ENCODE assay signal across 26 mouse cellular contexts in genomic region chr1:151156129-151156528, GRCm38 (mm10). TPM values are rescaled to one million over a fixed set of nuclear protein-coding genes. Genes with fewer than 3 reads are reported as not detected.
A peak's percentile ranks its signal among the peaks of the same experiment; 100 is the strongest.
DNase-seq lines count a peak whose midpoint lies in the region; ATAC-seq and TF ChIP-seq lines count a peak whose summit lies in the region.
"Had no signal": no experiment of that assay in that cellular context is flagged by ENCODE, and none has a peak within 500 bp of the region (broad histone marks: within the 10 kb centered on the region; RNA-seq: fewer than 3 reads in every experiment).

No protein-coding gene starts in this region.

- H3K36me3 ChIP-seq in heart, adult 2 months (ENCODE audit: control insufficient read depth, insufficient read depth, low read length): no peaks in the 10 kb centered on the region; the same call in 1 of the 2 replicates
- H3K36me3 ChIP-seq in heart, embryonic 16.5 days (ENCODE audit: control insufficient read depth, insufficient read depth): no peaks in the 10 kb centered on the region
- H3K36me3 ChIP-seq: embryonic facial prominence, embryonic 15.5 days; forebrain, embryonic 10.5 days; heart, embryonic 10.5 days; hindbrain, embryonic 13.5 days had no signal

- WGBS in heart, adult 2 months: 81% methylated on average over 3 of the region's 3 CpGs
- WGBS in heart, embryonic 16.5 days: 86% methylated on average over 3 of the region's 3 CpGs

- ATAC-seq in heart, embryonic 16.5 days (replicated peaks; ENCODE audit: extremely low read depth, insufficient read depth, low FRiP score): no peak
- ATAC-seq in common myeloid progenitor, adult 5-6 weeks (replicated peaks; ENCODE audit: low read depth, poor library complexity, severe bottlenecking): 0 out of 2 replicates have a peak, but pooled peaks have one; percentile 32
- ATAC-seq in megakaryocyte-erythroid progenitor cell, adult 5-6 weeks (replicated peaks; ENCODE audit: low FRiP score, low TSS enrichment, poor library complexity, severe bottlenecking): no peak
- ATAC-seq: forebrain, embryonic 14.5 days; hindbrain, postnatal 0 days had no signal

- no peaks in the 10 kb centered on the region for H3K79me2 ChIP-seq in heart, adult 2 months (replicated peaks; ENCODE audit: control insufficient read depth, insufficient read depth, low read length)

- no peak overlapping the region for H3K4me3 ChIP-seq in heart, adult 2 months
- H3K4me3 ChIP-seq in heart, embryonic 16.5 days (ENCODE audit: low read length): no peak overlapping the region
- H3K4me3 ChIP-seq: embryonic facial prominence, embryonic 15.5 days; erythroblast, embryonic 14.5 days; forebrain, embryonic 10.5 days; gastrocnemius, adult 2 months; heart, embryonic 10.5 days; hindbrain, embryonic 13.5 days had no signal

- no peak for TF ChIP-seq CTCF in heart, adult 2 months (IDR thresholded peaks at IDR 0.05)

- no peaks in the 10 kb centered on the region; the same call in 1 of the 2 replicates for H3K4me1 ChIP-seq in heart, adult 2 months (ENCODE audit: control insufficient read depth, insufficient read depth, low read length)
- peaks cover 21% of the 10 kb centered on the region for H3K4me1 ChIP-seq in heart, embryonic 16.5 days (ENCODE audit: control insufficient read depth, insufficient read depth, low read length)

- no peak for DNase-seq in heart, adult 2 months
- no peak for DNase-seq in heart, postnatal 14 days
- DNase-seq in heart, adult 8-10 months (ENCODE audit: low spot score): no peak
- peak; percentile 48 for DNase-seq in 416B (ENCODE audit: low read depth)
- DNase-seq: adrenal gland, adult 8-10 months; adrenal gland, postnatal 36 days; cerebellum, adult 2 months; cerebellum, postnatal 10 days; embryo, embryonic 11 days; gastrocnemius, adult 2 months; gastrocnemius, postnatal 25 days; kidney, adult 11 months had no signal

- intact Hi-C loops in heart, adult 2 months (cut with DNase I): no loop called here
- intact Hi-C loops in heart, postnatal 14 days (cut with DNase I): no loop called here

- no peak overlapping the region for H3K9ac ChIP-seq in heart, adult 2 months (ENCODE audit: low read depth, low read length)
- H3K9ac ChIP-seq in heart, embryonic 16.5 days (ENCODE audit: low read length): no peak overlapping the region
- H3K9ac ChIP-seq: embryonic facial prominence, embryonic 15.5 days; hindbrain, embryonic 13.5 days had no signal

- no peak overlapping the region for H3K4me2 ChIP-seq in heart, embryonic 16.5 days (ENCODE audit: low read depth, low read length)
- H3K4me2 ChIP-seq: embryonic facial prominence, embryonic 15.5 days; hindbrain, embryonic 13.5 days had no signal

- TF ChIP-seq EP300 in heart, adult 2 months (IDR thresholded peaks at IDR 0.05; ENCODE audit: insufficient read depth, low read depth, low read length): no peak

- no peaks in the 10 kb centered on the region for H3K27me3 ChIP-seq in heart, adult 2 months (ENCODE audit: control insufficient read depth, insufficient read depth, low read length)
- H3K27me3 ChIP-seq in heart, embryonic 16.5 days (ENCODE audit: control insufficient read depth, insufficient read depth, low read length): no peaks in the 10 kb centered on the region
- H3K27me3 ChIP-seq: CH12.LX; embryonic facial prominence, embryonic 15.5 days; hindbrain, embryonic 13.5 days had no signal

- peak overlapping the region; percentile 2 for H3K27ac ChIP-seq in heart, adult 2 months
- H3K27ac ChIP-seq in heart, embryonic 16.5 days (ENCODE audit: low read length): peak overlapping the region; percentile 48
- H3K27ac ChIP-seq: embryonic facial prominence, embryonic 15.5 days; forebrain, embryonic 10.5 days; gastrocnemius, adult 2 months; heart, embryonic 10.5 days; hindbrain, embryonic 13.5 days; hindbrain, postnatal 0 days had no signal

- TF ChIP-seq POLR2A in heart, adult 2 months (IDR thresholded peaks at IDR 0.05; ENCODE audit: insufficient read depth, low read depth, low read length): no peak

- H3K9me3 ChIP-seq in heart, embryonic 16.5 days (replicated peaks; ENCODE audit: control insufficient read depth, low read length): no peaks in the 10 kb centered on the region
- H3K9me3 ChIP-seq: embryonic facial prominence, embryonic 15.5 days; heart, embryonic 10.5 days; hindbrain, embryonic 13.5 days had no signal

RNA-seq across cellular contexts. Expression of gene Gm47985, which starts 26.2 kb away (rescaled TPM):
- total RNA-seq in heart, adult 2 months (2021): under 1 TPM; 0.29 to 0.80 TPM
- polyA plus RNA-seq in heart, adult 2 months (2012; rRNA removed): 1.1 and 3.2 TPM in 2 replicates
- total RNA-seq in heart, postnatal 14 days (2021): under 1 TPM; 0.61 to 0.91 TPM
- polyA plus RNA-seq in heart, embryonic 16.5 days (2015; fragmentation: Nextera tagmentation; extraction: Ambion mirVana): 0.14 and 0.28 TPM in 2 replicates
- 1 to 10 TPM in 1 of 4 experiments, under 1 TPM in 2, not detected in 1; 0.60 to 1.2 (median 0.63) TPM for total RNA-seq in heart, adult 8-10 months (2022)
- total RNA-seq in common myeloid progenitor, adult 5-6 weeks (2017): 0.69 TPM in 1 of 2 replicates, not detected in the other
- 0.69 TPM in 1 of 2 replicates, not detected in the other for total RNA-seq in megakaryocyte-erythroid progenitor cell, adult 5-6 weeks (2014; fragmentation: Nextera tagmentation)
- total RNA-seq in megakaryocyte-erythroid progenitor cell, adult 5-6 weeks (2017): 0.19 TPM in 1 of 2 replicates, not detected in the other
- total RNA-seq: adrenal gland, adult 8-10 months; adrenal gland, postnatal 36 days; CH12.LX; gastrocnemius, adult 2 months; gastrocnemius, postnatal 25 days; hematopoietic stem cell, adult 5-6 weeks; hindbrain, postnatal 0 days had no signal
- polyA plus RNA-seq: cerebellum, adult 2 months; embryonic facial prominence, embryonic 15.5 days; erythroblast, embryonic 14.5 days; forebrain, embryonic 14.5 days; hindbrain, postnatal 0 days had no signal

RNA-seq across cellular contexts. Expression of gene Gm8947, which starts 36.0 kb away (rescaled TPM):
- total RNA-seq in heart, adult 2 months (2021): not detected
- 0.15 TPM in 1 of 2 replicates, not detected in the other for polyA plus RNA-seq in heart, adult 2 months (2012; rRNA removed)
- not detected for total RNA-seq in heart, postnatal 14 days (2021)
- not detected in 2 replicates for polyA plus RNA-seq in heart, embryonic 16.5 days (2015; fragmentation: Nextera tagmentation; extraction: Ambion mirVana)
- total RNA-seq in heart, adult 8-10 months (2022): not detected
- not detected in 2 replicates for total RNA-seq in common myeloid progenitor, adult 5-6 weeks (2017)
- total RNA-seq in megakaryocyte-erythroid progenitor cell, adult 5-6 weeks (2014; fragmentation: Nextera tagmentation): 0.64 TPM in 1 of 2 replicates, not detected in the other
- 0.27 TPM in 1 of 2 replicates, not detected in the other for total RNA-seq in megakaryocyte-erythroid progenitor cell, adult 5-6 weeks (2017)
- total RNA-seq: adrenal gland, adult 8-10 months; adrenal gland, postnatal 36 days; hematopoietic stem cell, adult 5-6 weeks; hindbrain, postnatal 0 days had no signal
- polyA plus RNA-seq: cerebellum, adult 2 months; erythroblast, embryonic 14.5 days; forebrain, embryonic 14.5 days; hindbrain, embryonic 13.5 days; hindbrain, postnatal 0 days had no signal

RNA-seq across cellular contexts. Expression of gene Gm47995, which starts 42.1 kb away (rescaled TPM):
- not detected for total RNA-seq in heart, adult 2 months (2021)
- polyA plus RNA-seq in heart, adult 2 months (2012; rRNA removed): 0.53 TPM in 1 of 2 replicates, not detected in the other
- not detected for total RNA-seq in heart, postnatal 14 days (2021)
- polyA plus RNA-seq in heart, embryonic 16.5 days (2015; fragmentation: Nextera tagmentation; extraction: Ambion mirVana): not detected in 2 replicates
- not detected for total RNA-seq in heart, adult 8-10 months (2022)
- not detected in 2 replicates for total RNA-seq in common myeloid progenitor, adult 5-6 weeks (2017)
- total RNA-seq in megakaryocyte-erythroid progenitor cell, adult 5-6 weeks (2014; fragmentation: Nextera tagmentation): not detected in 2 replicates
- 0.91 and 3.4 TPM in 2 replicates for total RNA-seq in megakaryocyte-erythroid progenitor cell, adult 5-6 weeks (2017)
- total RNA-seq: adrenal gland, adult 8-10 months; adrenal gland, postnatal 36 days; CH12.LX; gastrocnemius, adult 2 months; gastrocnemius, postnatal 25 days; hematopoietic stem cell, adult 5-6 weeks; hindbrain, postnatal 0 days had no signal
- polyA plus RNA-seq: cerebellum, adult 2 months; embryonic facial prominence, embryonic 11.5 days; embryonic facial prominence, embryonic 15.5 days; erythroblast, embryonic 14.5 days; forebrain, embryonic 10.5 days; forebrain, embryonic 14.5 days; hindbrain, embryonic 13.5 days; hindbrain, postnatal 0 days; intestine, embryonic 14.5 days had no signal

RNA-seq across cellular contexts. Expression of gene 3110040M04Rik, which starts 47.8 kb away (rescaled TPM):
- not detected for total RNA-seq in heart, adult 2 months (2021)
- polyA plus RNA-seq in heart, adult 2 months (2012; rRNA removed): not detected in 2 replicates
- total RNA-seq in heart, postnatal 14 days (2021): not detected
- polyA plus RNA-seq in heart, embryonic 16.5 days (2015; fragmentation: Nextera tagmentation; extraction: Ambion mirVana): not detected in 2 replicates
- total RNA-seq in heart, adult 8-10 months (2022): not detected
- not detected in 2 replicates for total RNA-seq in common myeloid progenitor, adult 5-6 weeks (2017)
- total RNA-seq in megakaryocyte-erythroid progenitor cell, adult 5-6 weeks (2014; fragmentation: Nextera tagmentation): not detected in 2 replicates
- total RNA-seq in megakaryocyte-erythroid progenitor cell, adult 5-6 weeks (2017): 3.3 TPM in 1 of 2 replicates, not detected in the other
- total RNA-seq: adrenal gland, adult 8-10 months; adrenal gland, postnatal 36 days; CH12.LX; gastrocnemius, postnatal 25 days; hematopoietic stem cell, adult 5-6 weeks; hindbrain, postnatal 0 days had no signal
- polyA plus RNA-seq: cerebellum, adult 2 months; embryonic facial prominence, embryonic 11.5 days; embryonic facial prominence, embryonic 15.5 days; forebrain, embryonic 10.5 days; forebrain, embryonic 14.5 days; hindbrain, embryonic 13.5 days; hindbrain, postnatal 0 days had no signal

RNA-seq across cellular contexts. Expression of gene Gm47996, which starts 53.8 kb away (rescaled TPM):
- total RNA-seq in heart, adult 2 months (2021): not detected
- polyA plus RNA-seq in heart, adult 2 months (2012; rRNA removed): not detected in 2 replicates
- not detected for total RNA-seq in heart, postnatal 14 days (2021)
- polyA plus RNA-seq in heart, embryonic 16.5 days (2015; fragmentation: Nextera tagmentation; extraction: Ambion mirVana): not detected in 2 replicates
- not detected for total RNA-seq in heart, adult 8-10 months (2022)
- total RNA-seq in common myeloid progenitor, adult 5-6 weeks (2017): 1.6 and 4.8 TPM in 2 replicates
- total RNA-seq in megakaryocyte-erythroid progenitor cell, adult 5-6 weeks (2014; fragmentation: Nextera tagmentation): not detected in 2 replicates
- total RNA-seq in megakaryocyte-erythroid progenitor cell, adult 5-6 weeks (2017): not detected in 2 replicates
- total RNA-seq: adrenal gland, adult 8-10 months; adrenal gland, postnatal 36 days; CH12.LX; hindbrain, postnatal 0 days had no signal
- polyA plus RNA-seq: cerebellum, adult 2 months; embryonic facial prominence, embryonic 11.5 days; embryonic facial prominence, embryonic 15.5 days; erythroblast, embryonic 14.5 days; forebrain, embryonic 10.5 days; forebrain, embryonic 14.5 days; heart, embryonic 10.5 days; hindbrain, embryonic 13.5 days; hindbrain, postnatal 0 days; intestine, embryonic 14.5 days had no signal
